Mouse (Mus musculus) T-helper 1 cell (primary cell): ENCODE results near the gene Ccnt2.

ENCODE experiments used
- in situ Hi-C: fragments of 300-600 bp; cut with MboI, MseI; formaldehyde crosslinking; loops from one replicate; pipeline ENCODE4 v1.15.1; 2025; ENCODE audit warnings: high pct_unique_total_duplicates

Gene Ccnt2

DNA sequence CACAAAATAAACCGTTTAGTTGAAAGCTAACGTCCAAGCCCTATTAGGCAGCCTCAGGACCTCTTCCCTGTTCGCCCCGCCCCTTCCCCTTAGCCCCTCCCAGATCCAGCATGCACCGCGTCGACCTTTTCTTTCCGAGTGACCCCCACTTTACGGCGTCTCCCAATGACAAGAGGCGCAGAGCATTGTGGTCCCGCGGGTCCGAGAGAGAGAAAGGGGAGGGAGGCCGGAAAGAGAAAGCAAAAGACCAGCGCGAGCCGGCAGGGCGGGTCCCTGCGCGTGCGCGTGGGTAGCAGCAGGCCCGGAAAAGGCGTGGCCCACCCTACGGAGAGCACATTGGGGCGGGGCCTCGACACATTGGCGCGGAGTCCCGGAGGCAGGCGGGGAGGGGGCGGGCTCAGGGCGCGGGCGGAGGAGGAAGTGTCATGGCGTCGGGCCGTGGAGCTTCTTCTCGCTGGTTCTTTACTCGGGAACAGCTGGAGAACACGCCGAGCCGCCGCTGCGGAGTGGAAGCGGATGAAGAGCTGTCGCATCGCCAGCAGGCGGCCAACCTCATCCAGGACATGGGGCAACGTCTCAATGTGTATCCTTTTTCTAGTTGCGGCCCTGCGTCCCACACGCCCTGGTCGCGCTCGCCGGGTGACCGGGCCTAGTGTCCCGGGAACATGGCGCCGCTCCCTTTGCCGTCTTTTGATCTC lies at the start of gene Ccnt2:
Ccnt2 (plus strand) TSS at position 362 of the 698 bp plus-strand sequence.
- in situ Hi-C loops: loop anchor here (10.0 kb wide), 1 partner anchor 569 kb away; the partner anchor contains the start of gene Mgat5

DNA sequence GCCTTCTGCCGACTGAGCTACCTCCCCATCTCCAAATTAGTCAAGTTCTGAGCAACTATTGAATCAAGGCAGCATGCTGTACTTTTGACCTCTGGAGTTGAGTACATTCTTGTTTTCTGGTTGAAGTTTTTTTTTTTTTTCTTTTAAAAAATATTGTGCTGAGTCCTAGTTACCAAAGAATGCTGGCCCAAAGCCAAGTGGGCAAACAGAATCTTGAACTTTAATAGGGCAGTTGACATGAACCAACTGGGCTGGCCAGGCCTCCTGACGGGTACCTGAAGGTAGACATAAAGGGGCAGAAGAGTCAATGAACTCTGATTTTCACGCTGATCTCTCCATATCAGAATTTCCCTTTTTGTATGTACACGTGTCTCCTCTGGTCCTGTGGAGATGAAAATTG lies 44.9 kb upstream of the Ccnt2 start, which contains the start of gene Acmsd:
Acmsd (plus strand) TSS at position 318 of the 400 bp plus-strand sequence.
- in situ Hi-C loops: no loop called here

DNA sequence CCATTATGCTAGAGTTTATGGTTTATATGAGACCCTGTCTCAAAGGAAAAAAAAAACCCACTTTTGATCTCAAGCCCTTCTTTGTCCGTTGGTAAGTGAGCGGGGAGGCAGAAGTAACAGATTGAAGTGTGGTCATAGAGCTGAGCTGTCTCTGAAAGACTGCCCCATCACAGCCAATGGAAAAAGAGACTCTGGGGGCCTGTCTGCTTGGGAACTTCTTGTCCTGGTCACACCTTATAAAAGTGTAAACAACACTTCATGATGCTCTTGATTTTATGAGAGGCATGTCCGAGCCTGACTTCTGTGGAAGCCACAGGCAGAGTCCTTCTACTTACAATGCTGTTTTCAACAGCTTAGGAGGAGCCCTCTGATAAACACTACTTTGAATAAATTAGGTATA lies 42.9 kb upstream of the Ccnt2 start:
- in situ Hi-C loops: no loop called here

DNA sequence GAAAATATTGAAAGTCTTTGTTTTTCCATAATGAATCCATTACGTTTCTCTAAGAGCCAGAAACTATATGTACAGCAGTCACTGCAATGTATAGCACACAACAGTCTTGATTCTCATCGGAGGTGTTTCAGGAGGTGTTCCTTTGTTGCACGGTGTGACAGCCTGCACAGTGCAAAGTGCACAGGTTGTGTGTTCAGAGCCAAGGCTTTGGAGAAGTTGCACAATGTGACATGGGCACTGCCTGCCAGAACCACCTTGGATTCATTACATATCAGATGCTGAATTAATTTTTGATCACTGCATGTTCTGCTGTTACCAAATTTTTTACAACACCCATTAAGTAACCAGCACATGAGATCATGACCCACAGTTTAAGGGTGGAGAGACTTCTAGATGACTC lies 41.5 kb upstream of the Ccnt2 start:
- in situ Hi-C loops: no loop called here

DNA sequence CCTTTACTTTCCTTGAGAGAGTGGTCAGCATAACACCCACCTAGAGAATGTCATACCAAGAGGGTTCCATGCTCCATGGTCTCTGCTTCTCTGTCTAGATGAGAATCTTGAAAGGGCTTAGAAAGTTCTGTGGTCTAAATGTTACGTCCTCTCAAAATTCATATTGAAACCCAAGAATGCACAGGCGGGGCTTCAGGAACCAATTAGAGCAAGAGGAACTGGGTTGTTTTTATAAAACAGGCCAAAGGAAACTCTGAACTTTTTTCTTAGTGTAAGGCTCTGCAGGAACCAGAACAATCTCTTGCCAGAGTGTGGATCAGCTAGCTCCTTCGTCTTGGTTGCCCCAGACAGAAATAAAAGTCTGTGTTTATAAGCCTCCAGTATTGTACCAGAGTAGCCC lies 41.1 kb upstream of the Ccnt2 start:
- in situ Hi-C loops: no loop called here

DNA sequence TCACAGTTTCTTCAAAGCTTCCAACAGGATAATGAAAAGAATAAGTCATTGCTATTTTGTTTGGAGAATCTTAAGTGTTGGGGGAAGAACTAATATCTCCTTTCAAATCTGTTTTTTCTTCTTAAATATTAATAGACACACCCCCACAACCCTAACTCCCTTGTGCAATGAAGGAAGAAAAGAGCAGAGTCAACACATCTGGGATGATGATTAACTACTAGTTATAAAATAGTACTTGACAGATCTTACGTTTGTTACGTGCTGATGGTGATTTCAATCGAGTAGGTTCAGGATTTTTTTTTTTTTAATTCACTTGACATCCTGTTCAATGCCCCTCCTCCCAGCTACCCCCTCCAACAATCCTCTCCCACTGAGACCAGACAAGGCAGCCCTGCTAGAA lies 38.6 kb upstream of the Ccnt2 start:
- in situ Hi-C loops: no loop called here

DNA sequence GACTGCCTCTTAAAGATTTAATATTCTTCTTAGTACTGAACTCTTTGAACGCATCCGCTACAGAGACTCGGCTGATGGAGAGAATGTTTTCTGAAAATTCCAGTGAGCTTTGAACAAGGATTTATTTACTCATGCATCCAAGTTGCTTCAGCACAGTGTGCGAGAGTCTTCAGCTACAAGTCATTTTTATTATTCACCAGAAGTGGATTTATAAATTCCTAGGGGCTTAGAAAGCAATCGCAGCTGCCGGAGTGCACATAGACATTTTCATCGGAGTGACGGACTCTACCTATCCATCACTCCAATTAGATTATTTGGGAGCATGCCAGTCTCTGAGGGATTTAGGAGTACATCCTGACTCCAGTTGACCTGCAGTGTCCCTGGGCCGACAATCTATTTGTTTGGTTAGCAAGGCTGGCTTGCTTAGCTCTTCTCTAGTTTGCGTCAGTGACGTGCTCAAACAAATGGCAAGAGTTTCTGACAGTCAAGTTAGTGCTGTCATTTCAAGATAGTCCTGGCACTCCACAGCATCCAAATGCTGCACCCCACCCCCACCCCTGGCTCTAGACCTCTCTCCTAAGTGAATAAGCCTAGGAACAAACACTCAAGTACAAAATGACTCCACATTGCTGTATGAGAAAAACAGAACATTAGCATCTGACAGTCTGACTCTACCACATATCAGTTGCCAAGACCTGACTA lies 23.4 kb upstream of the Ccnt2 start:
- in situ Hi-C loops: no loop called here

DNA sequence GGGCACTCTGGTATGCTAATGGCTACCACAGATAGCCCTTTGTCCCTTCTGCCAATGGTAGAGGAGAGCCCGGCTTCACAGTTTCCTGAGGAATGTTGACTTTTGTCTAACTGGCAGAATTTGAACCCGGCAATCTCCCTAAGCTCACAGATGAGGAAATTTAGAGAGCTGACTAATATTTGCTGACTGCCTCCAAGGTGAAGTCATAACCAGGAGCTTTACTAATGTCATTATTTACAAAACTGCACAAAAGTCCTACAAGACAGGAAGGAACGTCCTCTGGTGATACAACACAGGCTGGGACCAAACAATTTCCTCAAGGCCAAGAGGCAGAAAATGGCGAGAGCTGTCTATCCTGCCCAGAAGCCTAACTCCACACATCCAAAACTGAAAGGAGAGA lies 18.2 kb upstream of the Ccnt2 start:
- in situ Hi-C loops: loop anchor here (5.0 kb wide), 1 partner anchor 259 kb away; no protein-coding TSS in a partner anchor

DNA sequence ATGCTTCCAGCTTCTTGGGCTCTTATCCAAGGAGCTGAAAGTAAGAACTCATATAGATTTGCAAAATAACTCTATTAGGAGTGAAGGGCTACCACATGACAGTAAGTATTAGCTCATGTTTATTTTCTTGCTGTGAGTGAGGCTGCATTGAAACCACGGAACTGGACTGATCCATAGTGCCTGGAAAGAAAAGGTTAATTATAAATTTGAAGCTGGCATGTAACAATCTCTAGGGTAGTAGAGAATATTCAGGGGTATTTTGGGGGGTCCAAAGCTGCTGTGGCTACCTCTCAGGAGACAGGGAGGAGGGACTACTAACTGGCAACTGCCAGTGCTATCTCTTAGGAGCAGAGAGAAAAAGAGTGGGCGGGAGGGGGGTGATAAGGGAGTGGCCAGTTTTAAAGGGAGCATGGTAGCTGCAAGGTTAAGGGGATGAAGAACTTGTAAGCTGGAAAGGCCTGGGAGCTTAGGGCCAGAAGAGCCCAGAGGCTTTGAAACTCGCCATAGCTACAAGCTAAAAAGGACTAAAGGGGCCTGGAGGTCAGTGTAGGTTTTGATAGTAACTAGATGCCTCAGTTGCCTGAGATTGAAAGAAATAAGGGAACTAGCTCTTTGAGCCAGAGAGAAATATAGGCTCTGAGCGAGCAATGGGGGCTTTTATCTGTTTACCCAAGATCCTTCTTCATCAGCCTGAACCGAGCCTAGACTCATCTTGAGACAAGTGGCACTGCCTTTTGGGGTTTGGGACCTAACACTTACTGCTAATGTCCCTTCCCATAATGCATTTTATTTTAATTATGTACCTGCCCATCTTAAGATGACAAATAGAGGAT lies 17.4 kb upstream of the Ccnt2 start:
- in situ Hi-C loops: loop anchor here (5.0 kb wide), 1 partner anchor 259 kb away; no protein-coding TSS in a partner anchor

DNA sequence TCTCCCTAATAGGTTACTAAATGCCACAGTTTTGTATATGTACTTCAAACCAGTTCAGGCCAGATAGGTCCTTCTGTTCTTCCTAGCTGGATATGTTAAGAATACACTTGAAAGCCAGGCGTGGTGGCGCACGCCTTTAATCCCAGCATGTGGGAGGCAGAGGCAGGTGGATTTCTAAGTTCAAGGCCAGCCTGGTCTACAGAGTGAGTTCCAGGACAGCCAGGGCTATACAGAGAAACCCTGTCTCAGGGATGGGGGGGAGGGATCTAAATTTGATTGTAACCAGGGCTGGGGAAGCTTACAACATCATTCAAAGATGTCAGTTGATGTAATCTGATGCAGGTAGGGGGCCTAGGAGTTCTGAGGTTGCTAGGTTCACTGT lies 16.8 kb upstream of the Ccnt2 start:
- in situ Hi-C loops: loop anchor here (5.0 kb wide), 1 partner anchor 260 kb away; no protein-coding TSS in a partner anchor

DNA sequence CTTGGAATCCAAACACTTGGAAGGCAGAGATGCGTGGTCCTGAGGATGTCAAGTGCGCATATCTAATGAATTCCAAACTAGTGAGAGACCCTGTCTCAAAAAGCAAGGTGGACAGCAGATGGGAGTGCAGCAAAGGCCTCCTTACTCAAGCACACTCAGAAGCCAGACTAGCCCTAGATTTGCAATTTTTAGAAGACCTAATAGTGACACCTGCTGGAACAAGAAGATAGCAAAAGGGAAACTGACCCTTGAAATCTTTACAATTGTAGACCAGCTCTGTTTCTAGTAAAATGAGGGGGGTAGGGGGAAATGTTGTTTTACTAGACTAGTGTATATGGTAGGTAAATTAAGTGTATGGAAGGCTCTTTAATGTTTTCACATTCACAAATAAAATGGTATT lies 8.5 kb upstream of the Ccnt2 start:
- in situ Hi-C loops: no loop called here

DNA sequence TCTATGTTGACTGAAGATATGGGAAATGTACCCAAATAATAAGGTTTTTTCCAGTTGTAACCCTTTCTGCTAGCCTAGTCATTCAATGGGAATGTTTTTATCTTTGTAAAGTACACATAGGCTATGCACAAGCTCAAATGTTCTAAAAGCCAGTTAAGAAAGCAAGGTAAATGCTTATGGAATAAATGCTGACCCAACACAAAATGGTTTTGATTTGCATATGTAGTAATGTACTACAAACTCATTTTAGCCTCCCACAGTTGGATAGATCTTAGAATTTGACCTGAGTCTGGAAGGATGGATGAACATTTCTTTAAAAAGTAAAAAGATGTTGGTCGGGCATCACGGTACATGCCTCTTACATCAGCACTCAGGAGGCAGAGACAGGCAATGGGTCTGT lies 7.2 kb upstream of the Ccnt2 start:
- in situ Hi-C loops: no loop called here

DNA sequence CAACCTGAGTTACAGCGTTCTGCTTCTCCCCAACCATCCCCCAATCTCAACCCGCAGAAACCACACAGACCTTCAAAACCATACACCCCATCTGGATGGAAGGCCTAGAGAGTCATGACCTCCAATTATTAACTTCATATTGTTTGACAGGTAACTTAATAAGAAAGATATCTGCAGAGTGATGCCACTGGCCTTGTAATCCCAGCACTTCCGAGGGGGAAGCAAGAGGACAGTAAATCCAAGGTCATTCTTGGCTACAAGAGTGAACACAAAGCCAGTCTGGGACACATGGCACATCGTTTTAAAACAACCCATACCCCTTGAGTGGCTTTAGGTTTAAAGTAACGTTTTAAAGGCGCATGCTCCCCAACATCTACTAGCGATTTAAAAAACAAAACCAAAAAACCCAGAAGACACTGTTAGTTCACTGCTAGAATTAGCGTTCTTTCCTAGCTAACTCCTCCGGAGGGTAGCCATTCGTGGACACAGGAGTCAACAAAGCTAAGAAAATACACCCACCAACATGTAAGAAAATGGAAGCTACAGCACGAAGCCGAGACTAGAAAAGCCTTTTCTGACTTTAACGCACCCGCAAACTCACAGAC lies 664 bp upstream of the Ccnt2 start:
- in situ Hi-C loops: loop anchor here (10.0 kb wide), 1 partner anchor 568 kb away; the partner anchor contains the start of gene Mgat5

DNA sequence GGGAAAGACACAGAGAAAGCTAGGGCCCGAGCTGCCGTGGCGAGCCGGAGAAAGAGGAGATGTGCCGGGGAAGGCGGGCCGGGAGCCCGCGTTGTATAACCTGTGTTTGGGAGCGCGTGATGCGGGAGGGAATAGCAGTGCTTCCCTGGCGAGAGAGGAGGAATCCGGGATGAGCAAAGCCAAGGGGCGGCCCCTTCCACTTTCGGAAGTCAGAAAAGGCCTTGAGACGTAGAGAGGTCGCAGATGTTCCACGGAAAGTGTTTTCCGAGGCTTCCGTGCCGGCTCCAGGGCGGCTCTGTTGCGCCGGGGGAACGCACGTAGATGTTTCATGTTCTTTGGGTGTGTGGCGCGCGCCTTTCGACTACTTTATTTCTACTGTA lies 527 bp downstream of the Ccnt2 start:
- in situ Hi-C loops: loop anchor here (10.0 kb wide), 1 partner anchor 570 kb away; the partner anchor contains the start of gene Mgat5

DNA sequence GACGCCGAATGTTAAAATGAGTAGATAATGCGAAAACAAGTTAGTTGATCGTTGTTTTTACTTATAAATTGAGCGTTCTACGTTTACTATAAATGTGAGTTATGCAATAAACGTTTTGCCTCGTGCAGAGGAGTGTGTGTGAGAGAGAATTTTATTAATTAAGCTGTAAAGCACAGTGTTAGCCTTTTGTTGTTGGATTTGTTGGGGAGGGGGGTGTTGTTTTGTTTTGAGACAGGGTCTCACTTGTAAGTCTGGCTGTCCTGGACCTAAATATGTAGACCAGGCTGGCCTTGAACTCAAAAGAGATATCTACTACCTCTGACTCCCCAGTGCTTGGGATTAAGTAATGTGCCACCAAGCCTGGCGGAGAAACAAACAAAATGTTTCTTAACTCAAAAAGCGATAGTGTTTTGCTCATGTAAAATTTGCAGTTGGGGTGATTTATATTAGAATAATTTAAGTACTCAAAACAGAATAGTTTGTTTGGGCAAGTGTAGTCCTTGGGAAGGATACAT lies 1.3 kb downstream of the Ccnt2 start:
- in situ Hi-C loops: loop anchor here (10.0 kb wide), 1 partner anchor 570 kb away; the partner anchor contains the start of gene Mgat5

DNA sequence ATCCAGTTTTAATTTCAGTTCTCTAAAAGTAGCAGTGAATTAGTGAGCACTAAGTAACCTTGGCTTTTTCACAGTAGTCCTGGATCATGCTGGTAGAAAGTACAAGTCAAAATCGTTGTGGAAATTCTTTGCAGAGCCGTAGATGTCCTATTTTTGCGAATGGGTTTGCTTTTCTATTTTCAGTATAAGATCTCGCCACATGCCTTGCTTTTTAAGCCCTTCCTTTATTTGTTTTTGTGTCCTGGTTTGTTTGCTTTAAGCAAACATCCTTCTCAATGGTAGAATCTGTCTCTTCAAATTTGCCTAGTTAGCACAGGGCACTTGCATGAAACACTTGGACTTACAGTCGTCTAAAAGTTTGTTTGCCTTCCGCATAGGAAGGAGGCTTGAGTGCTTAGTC lies 2.3 kb downstream of the Ccnt2 start:
- in situ Hi-C loops: loop anchor here (10.0 kb wide), 1 partner anchor 571 kb away; the partner anchor contains the start of gene Mgat5

DNA sequence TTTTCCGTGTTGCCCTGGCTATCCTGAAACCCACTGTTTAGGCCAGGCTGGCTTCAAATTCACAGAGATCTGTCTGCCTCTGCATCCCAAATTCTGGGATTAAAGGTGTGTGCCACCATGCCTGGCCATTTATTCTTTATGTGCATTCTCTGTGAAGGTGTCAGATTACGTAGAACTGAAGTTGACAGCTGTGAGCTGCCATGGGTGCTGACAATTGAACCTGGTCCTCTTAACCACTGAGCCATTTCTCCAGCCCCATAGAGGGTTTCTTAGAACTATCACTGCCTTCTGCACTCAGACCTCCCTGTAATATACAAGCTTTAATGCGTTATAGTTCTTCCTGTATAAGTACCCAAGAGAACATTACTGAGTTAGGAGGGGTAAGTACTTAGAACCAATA lies 4.6 kb downstream of the Ccnt2 start:
- in situ Hi-C loops: loop anchor here (10.0 kb wide), 1 partner anchor 574 kb away; the partner anchor contains the start of gene Mgat5

DNA sequence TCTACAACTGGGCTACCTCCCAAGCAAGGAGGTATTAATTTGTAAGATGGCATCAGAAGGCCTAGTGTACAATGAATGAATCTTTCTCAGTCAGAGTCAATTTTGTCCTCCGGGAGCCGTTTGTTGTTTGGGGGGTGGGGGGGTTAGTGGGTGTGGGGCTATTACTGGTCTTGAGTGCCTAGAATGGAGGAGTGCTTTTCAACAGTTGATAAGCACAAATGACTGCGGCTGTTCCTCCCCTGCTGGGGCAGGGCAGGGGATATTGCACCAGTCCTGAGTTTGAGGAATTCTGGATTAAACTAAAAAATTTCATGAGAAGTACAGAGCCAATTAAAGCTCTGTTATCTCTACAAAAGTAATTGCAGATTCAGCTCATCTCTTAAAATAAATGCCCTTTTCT lies 6.2 kb downstream of the Ccnt2 start:
- in situ Hi-C loops: no loop called here

DNA sequence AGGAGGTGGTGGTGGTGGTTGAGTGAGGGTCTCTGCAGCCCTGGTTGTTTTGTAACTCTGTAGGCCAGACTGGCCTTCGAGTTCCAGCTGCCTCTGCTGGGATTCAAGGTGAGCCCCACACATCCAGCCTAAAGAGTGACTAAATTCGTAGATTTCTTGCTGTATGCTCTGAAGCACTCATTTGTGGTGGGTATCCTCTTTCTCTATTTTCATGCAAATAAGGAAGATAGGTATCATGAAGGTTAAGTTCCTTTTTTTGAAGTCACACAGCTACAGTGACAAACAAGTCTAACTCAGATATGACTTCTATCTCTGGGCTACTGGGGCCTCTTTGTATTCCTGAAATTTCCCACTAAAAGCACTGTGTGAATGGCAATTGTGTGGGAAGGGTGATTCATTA lies 6.9 kb downstream of the Ccnt2 start:
- in situ Hi-C loops: no loop called here

DNA sequence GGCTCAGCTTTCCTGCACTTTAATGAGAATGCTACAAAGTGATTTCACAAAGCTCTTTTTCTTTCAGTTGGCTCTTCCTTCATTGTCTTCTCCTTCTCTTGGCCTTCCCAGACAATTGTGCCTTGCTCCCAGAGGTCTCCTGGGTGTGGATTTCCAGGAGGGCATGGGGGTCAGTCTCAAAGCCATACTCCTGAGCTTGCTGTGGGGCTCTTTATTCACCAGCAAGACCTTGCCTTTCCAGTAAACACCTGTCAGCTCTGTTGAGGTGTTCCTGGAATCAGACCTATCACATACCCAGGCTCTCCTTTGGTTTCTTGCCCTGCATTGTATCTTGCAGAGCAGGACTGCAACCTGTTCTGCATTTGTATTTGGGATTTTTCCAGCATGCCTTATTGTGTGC lies 9.9 kb downstream of the Ccnt2 start:
- in situ Hi-C loops: no loop called here

DNA sequence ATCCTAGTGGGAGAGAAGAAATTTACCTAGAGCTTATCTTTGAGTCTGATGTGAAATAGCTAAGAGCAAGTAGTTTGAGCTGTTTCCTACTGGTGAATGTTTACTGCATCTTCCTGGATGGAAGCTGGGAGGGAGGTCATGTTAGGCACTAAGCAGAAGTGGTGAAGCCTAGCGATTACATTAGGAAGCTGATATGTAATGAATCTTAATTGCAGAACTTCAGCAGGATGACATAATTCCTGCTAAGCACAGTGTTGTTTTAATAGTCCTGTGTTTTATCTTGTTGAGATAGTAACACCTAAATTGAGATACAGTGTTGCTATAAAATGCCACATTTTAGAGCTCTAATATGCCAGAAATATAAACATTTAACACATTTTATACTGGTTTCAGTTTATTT lies 11.9 kb downstream of the Ccnt2 start:
- in situ Hi-C loops: no loop called here
